Mouse (Mus musculus) cerebellum, adult (tissue): Measurements from ENCODE around the gene Slc28a1.

Source experiments
- ATAC-seq: cut with Nextera tagmentation; 2 replicates; pipeline ENCODE4 v1.9.2; 2017; ENCODE audit warnings: mild to moderate bottlenecking, moderate library complexity, mixed read lengths; ENCODE audit not compliant: insufficient number of reproducible peaks, low FRiP score, low TSS enrichment

The Slc28a1 gene

DNA sequence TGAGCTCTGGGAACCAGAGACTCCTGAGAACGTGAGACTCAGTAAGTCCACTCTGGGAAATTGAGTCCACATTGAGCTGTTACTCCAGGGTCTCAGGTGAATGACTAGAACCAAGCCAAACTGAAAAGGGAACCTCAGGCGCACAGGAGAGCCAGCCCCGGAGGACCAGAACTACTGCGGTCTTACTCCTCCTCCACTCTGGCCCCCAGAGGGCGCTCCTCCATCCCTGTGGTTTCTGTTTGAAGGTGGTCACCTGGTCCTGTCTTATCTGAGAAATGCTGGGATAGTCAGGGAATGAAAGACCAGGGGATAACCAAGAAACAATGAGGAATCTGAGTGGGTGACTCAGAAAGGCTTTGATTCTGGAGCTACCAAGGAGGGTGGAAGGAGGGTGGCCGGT is 94.3 kb downstream of the Slc28a1 start:
- no peak for ATAC-seq

DNA sequence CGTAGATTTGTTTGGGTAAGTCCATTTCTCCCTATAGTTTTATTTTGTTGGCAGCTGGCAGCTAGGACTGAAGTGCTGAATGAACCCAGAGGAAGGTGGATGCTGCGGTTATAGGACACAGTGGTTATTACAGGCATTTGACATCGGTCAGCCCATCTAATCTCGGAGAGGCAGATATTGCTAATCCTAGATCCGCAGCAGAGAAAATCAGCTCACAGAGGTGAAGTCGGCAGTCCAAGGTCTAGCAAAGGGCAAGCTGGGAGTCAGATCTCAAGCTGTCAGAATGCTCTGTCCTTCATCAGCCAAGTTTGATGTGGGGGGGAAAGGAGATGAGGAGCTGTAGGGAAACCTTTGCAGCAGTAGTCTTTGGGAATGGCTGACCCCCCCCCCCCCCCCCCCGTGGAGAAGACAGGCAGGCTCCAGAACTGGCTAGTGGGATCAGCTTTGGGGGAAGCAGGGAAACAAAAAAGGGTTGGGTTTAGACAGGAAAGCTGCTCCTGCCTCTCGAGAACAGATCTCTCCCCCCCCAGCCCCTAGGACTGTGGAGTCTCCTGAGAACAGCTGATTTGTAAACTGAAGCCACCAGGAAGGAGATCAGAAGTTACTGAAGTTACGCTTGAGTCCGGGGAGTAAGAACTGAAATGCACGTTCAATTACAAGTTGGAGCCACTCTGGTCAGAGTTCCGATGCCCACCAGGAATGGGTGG is 95.5 kb downstream of the Slc28a1 start:
- ATAC-seq, result no peak

DNA sequence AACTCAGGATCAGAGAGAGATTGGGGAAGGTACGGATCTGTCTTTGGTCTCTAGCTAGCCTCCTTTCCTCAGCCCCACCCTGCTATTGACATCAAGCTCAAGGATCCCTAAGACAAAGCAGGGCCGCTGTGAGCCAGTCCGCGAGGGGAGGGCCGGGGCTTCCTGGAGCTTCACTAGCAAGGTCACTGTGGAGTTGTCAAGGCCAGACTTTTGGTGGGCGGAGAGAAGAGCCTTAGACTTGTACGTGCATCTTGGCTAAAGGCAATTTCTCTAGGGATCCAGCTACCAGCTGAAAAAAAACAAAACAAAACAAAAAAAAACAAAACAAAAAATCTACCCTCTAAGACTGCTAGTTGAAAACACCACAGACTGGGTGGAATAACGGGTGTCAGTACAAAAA is 97.2 kb downstream of the Slc28a1 start:
- ATAC-seq, result no peak

DNA sequence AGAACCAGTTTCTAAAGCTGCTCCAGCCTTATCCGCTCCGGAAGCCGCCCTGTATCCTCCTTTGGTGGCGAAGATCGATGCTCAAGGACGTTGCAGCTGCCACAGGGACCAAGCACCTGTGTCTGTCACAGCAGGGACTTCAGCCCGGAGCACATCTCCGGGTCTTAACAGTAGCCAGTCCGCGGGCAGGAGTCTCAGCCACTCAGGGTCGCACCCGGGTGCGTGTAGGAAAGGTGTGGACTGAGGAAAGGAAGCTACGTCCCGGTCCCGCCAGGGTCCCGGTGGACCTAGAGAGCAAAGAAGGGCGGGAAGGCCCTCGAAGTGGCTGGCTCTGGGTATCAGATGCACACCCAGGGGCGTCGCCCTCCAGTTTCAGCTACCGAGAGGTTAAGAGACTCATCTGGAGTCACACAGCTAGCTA is 97.7 kb downstream of the Slc28a1 start:
- no peak for ATAC-seq

GRCm38 (mm10) chr7:81212697-81213346 is 98.2 kb downstream of the Slc28a1 start:
- no peak for ATAC-seq

GRCm38 (mm10) chr7:81213347-81214152 is 99.0 kb downstream of the Slc28a1 start, which contains the start of gene Pde8a:
Gene Pde8a (plus strand): TSS chr7:81213596.
- no peak for ATAC-seq

DNA sequence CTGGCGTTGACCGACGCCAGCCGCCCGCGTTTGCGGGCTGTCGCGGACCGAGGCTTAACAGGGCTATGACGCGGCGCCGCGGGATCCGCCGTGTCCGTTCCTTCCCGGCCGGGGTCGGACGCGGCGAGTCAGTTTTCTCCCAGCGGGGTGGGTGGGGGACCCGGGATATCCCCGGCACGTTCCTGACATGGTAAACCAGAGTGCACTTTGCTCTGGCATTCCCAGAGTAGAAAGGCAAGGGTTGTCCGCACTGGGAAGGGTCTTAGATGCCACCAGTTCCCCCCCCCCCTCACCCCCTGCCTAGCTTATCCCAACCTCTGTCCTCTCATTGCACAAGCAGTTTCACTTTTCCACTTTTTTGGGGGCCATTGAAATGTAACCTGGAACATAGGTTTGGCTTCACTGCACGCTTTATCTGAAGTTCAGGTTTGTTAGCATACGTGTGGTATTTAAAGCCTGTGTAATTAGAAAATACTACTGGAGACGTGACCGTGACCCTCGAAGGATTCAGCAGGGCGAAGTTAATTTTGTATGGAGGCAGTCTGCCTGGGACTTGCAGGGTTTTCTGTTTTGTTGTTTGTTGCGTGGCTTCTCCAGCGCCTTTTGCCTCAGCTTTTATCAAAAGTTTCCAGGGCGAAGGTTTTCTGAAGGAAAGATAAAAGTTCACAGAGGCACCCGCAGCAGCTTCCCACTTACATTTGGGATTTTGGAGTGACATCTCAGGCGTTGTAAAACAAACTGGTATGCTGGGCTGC is 99.7 kb downstream of the Slc28a1 start:
- no peak for ATAC-seq

DNA sequence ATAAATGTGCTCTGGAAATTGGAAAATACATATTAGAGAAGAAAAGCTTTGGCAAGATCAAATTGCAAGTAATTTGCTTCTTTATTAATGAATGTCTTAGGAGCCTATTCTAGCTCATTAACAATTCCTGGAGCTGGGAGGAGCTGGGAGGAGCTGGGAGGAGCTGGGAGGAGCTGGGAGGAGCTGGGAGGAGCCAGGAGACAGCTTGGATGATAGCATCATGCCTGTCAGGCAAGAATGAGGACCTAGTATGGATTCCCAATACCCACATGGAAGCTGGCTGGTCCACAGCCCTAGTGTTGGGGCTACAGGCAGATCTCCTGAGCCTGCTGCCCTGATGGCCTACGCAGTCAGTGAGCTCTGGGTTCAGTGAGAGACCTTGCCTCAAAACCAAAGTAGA is 101.4 kb downstream of the Slc28a1 start:
- ATAC-seq, result no peak

DNA sequence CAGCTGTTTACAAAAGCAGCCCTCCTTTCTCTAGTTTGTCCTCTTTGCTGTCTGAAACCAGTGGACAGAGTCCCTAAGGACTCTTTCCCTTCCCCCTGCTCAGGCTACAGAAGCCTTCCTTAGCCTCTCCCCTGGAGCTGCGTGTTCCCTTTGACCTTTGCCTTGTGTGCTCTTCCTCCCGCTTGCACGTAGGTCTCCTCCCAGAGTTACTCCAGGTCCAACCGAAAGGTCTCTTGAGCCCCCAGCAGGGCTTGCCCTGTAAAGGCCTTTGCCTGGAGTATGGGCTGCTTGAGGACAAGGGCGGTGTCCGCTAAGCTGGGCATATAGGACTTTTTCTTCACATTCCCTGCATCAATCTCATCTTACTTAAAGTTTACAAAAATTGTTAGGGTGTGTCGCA is 104.7 kb downstream of the Slc28a1 start:
- no peak for ATAC-seq
